Mouse (Mus musculus) liver, adult 2 months (tissue): ENCODE results near the gene Bbx. TPM values are rescaled to one million over a fixed set of nuclear protein-coding genes. Genes with fewer than 3 reads are reported as not detected.

Experiments
- DNase-seq: peaks from one replicate; pipeline ENCODE4 v3.0.0-alpha.2; 2011; ENCODE audit warnings: low read depth, low spot score; ENCODE audit errors: extremely low read depth
- H3K27ac ChIP-seq: fragments of 200-500 bp; replicated peaks from 2 replicates; pipeline ENCODE4 v1.5.1; 2012; ENCODE audit warnings: low read depth, mild to moderate bottlenecking, control low read depth, inconsistent platforms, low read length; ENCODE audit not compliant: insufficient read depth
- H3K27me3 ChIP-seq: fragments of 200-500 bp; 2 replicates; pipeline ENCODE4 v1.6.1; 2012; ENCODE audit warnings: mild to moderate bottlenecking, moderate library complexity, low read length, inconsistent platforms; ENCODE audit not compliant: control insufficient read depth, insufficient read depth
- H3K36me3 ChIP-seq: fragments of 200-500 bp; 2 replicates; pipeline ENCODE4 v1.6.1; 2012; ENCODE audit warnings: low read length, inconsistent platforms; ENCODE audit not compliant: control insufficient read depth, insufficient read depth
- H3K4me1 ChIP-seq: fragments of 200-500 bp; 2 replicates; pipeline ENCODE4 v1.6.1; 2011; ENCODE audit warnings: low read length; ENCODE audit not compliant: control insufficient read depth, insufficient read depth
- H3K4me3 ChIP-seq: fragments of 200-500 bp; 2 replicates; pipeline ENCODE4 v1.5.1; 2011; ENCODE audit warnings: low read depth, mild to moderate bottlenecking, control low read depth, low read length, moderate library complexity; ENCODE audit not compliant: insufficient read depth
- H3K79me2 ChIP-seq: fragments of 200-500 bp; 2 replicates; pipeline ENCODE4 v1.6.1; 2012; ENCODE audit warnings: inconsistent platforms, mild to moderate bottlenecking, low read length, moderate library complexity; ENCODE audit not compliant: control insufficient read depth, insufficient read depth
- H3K9ac ChIP-seq: fragments of 200-500 bp; 2 replicates; pipeline ENCODE4 v1.6.1; 2012; ENCODE audit warnings: low read depth, mild to moderate bottlenecking, control low read depth, inconsistent platforms, low read length
- CTCF ChIP-seq: fragments of 200-500 bp; IDR thresholded peaks from 2 replicates; pipeline ENCODE4 v1.5.1; 2011; ENCODE audit warnings: low read depth, low read length, control low read depth
- POLR2A ChIP-seq: fragments of 200-500 bp; IDR thresholded peaks from 2 replicates; pipeline ENCODE4 v1.6.1; 2011; ENCODE audit warnings: low read length, control low read depth; ENCODE audit not compliant: insufficient read depth; ENCODE audit errors: extremely low read depth
- WGBS: fragments of 180-500 bp; shearing (Covaris S2); methylation state at CpG from one replicate; pipeline ENCODE4 v1.1.7; 2018; 5-methylcytosine and 5-hydroxymethylcytosine counted together
- polyA plus RNA-seq: library from polyadenylated mRNA; depleted of rRNA; stranded (reverse); fragments of >200 nt; gene quantifications from 2 replicates; pipeline ENCODE4 v1.2.3, GENCODE M21; 2012
- total RNA-seq: library from RNA; depleted of rRNA; stranded (reverse); fragments of >200 nt; gene quantifications from 2 replicates; pipeline ENCODE4 v1.2.3, GENCODE M21; 2014

Gene Bbx
- total and polyA plus RNA-seq, 2 experiments, result 2.0 to 9.7 TPM

DNA sequence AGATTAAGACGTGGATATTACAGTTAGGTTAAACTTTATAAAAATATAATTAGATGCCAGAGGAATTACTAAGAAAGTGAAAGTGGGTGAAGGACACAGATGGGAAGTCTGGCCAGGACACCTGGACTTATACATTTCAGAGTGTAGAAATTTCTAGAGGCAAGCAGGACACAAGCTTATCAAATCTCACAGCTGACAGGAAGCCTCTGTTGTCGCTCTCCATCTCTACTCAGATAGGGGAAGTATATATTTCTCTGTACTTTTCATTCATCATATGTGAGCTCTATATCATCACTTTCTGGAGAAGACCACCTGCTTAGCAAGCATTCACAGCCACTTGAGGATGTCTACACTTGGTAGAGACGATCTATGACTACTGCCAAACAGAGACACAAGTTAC is 113.9 kb downstream of the Bbx start:
- Histone ChIP-seq H3K27me3 (no peaks in the 10 kb centered on the region), H3K27ac (no peak overlapping the region), H3K79me2 (peaks cover 3% of the 10 kb centered on the region; the same call in 1 of the 2 replicates), H3K4me1 (no peaks in the 10 kb centered on the region), H3K4me3 (no peak overlapping the region), H3K9ac (no peak overlapping the region), H3K36me3 (no peaks in the 10 kb centered on the region)
- 83% methylated on average over 3 of the region's 3 CpGs for WGBS
- TF ChIP-seq POLR2A (no peak), CTCF (no peak)
- DNase-seq, result no peak

DNA sequence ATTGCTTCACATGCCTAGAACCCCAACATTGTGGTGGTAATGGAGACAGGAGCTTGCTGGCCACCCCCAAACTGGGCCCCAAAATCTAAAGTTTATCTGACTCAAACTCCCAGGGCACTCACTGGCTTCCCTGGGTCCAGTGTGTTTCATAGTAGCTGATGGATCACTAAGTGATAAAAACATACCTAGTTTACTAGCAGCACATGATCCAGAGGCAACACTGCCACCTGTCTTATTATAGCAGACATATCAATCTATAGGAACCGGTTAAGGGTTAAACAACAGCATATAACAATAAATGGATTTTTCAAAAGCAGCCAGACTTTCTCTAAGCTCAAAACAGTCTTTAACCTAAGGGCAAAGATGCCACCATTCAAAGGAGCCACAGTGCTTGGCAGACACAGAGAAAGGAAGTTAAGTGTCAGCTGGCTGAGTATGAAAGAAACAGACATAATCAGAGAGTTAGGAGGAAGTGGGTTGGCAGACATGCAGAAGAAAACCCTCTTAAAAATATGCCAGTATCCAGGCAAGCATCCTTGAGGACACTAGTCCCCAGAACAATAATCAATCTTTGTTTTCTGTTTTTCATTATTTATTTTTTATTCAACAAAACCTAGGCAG is 116.7 kb downstream of the Bbx start:
- no peak for DNase-seq
- 93% methylated on average over 1 of the region's 1 CpGs for WGBS
- Histone ChIP-seq H3K4me1 (no peaks in the 10 kb centered on the region), H3K27ac (no peak overlapping the region), H3K27me3 (no peaks in the 10 kb centered on the region), H3K36me3 (no peaks in the 10 kb centered on the region), H3K9ac (no peak overlapping the region), H3K4me3 (no peak overlapping the region), H3K79me2 (peaks cover 2% of the 10 kb centered on the region; the same call in 1 of the 2 replicates)
- no peak for TF ChIP-seq CTCF
- TF ChIP-seq POLR2A, result no peak

DNA sequence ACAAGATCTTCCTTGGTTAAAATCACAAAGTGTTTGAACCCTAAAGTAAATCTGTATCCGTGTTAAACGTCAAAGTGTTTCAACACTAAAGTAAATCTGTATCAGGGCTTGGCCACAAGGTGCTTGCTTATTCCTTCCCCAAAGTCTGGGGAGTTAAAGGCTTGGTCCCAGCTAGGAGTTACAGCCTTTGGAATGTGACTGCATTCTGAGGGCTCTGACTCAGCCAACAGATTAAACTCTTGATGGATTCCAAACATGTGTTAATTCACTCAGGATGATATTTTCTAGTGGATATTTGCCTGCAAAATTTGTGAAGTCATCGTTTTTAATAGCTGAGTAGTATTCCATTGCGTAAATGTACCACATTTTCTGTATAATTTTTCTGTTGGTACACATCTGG is 120.6 kb downstream of the Bbx start:
- WGBS, result 79% methylated on average over 4 of the region's 4 CpGs

DNA sequence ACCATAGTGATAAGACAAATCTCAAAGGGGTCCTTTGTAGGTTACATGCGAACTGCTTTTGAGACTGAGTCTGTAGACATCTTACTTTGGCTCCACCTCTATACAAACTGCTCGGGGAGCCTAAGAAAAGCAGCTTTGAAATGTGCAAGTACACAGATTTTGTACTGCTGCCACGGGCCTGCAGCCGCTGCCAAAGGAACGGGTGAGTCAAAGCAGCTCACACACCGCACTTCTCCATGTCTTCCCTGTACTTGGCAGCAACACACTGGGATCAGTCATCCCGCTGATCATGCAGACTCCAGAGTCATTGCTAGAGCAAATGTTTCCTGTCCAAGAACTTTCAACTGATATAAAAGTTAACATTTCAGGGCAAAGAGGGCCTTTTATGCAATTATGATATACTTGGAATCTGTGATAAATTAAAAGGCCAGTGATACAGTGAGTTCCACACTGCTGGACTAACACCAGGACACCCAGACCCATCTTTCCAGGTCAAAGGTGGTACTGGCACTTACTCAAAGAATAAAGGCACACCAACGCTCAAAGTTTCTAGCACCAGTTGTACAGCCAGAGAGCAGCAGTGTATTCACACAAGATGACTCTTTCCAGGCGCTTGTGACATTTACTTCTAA is 122.7 kb downstream of the Bbx start:
- DNase-seq, result peak; percentile 83
- WGBS, result 14% methylated on average over 9 of the region's 9 CpGs

More for the DNA sequence above, 120.6 kb downstream of the Bbx start:
- Histone ChIP-seq H3K4me1 (peaks cover 12% of the 10 kb centered on the region; the same call in 1 of the 2 replicates), H3K9ac (no peak overlapping the region), H3K27ac (no peak overlapping the region), H3K79me2 (no peaks in the 10 kb centered on the region), H3K4me3 (no peak overlapping the region), H3K27me3 (no peaks in the 10 kb centered on the region), H3K36me3 (no peaks in the 10 kb centered on the region)
- DNase-seq, result no peak
- no peak for TF ChIP-seq POLR2A
- TF ChIP-seq CTCF, result no peak

DNA sequence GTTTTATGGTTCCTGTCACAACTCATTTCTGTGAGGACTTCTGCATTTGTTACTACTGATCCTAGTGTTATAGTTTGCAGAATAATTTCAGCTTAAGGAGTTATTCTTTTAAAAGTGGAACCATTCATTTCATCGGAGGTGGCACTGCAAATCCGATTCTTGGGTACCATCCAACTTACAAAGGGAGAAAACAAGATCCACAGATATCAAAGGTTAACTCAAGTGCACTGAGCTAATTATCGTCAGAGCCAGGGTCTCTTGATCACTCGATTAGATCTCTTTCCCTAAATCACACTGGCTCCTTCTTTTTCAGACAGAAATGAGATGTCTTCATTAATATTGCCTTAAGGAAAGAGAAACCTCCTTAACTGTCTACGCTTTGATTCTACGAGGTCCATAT is 123.9 kb downstream of the Bbx start:
- no peak overlapping the region for H3K4me3 ChIP-seq
- no peaks in the 10 kb centered on the region for H3K36me3 ChIP-seq
- no peaks in the 10 kb centered on the region for H3K27me3 ChIP-seq
- peaks cover 12% of the 10 kb centered on the region; the same call in 1 of the 2 replicates for H3K4me1 ChIP-seq
- H3K9ac ChIP-seq, result no peak overlapping the region
- no peak for TF ChIP-seq POLR2A
- TF ChIP-seq CTCF, result no peak
- H3K79me2 ChIP-seq, result no peaks in the 10 kb centered on the region
- no peak overlapping the region for H3K27ac ChIP-seq
- 45% methylated on average over 6 of the region's 6 CpGs for WGBS
- peak; percentile 53 for DNase-seq

More for the DNA sequence above, 122.7 kb downstream of the Bbx start:
- Histone ChIP-seq H3K36me3 (no peaks in the 10 kb centered on the region), H3K27ac (0 out of 2 replicates have a peak overlapping the region, but pooled peaks have one; percentile 3), H3K4me1 (peaks cover 12% of the 10 kb centered on the region; the same call in 1 of the 2 replicates), H3K27me3 (no peaks in the 10 kb centered on the region), H3K9ac (no peak overlapping the region), H3K79me2 (no peaks in the 10 kb centered on the region), H3K4me3 (no peak overlapping the region)
- no peak for TF ChIP-seq POLR2A
- no peak for TF ChIP-seq CTCF

DNA sequence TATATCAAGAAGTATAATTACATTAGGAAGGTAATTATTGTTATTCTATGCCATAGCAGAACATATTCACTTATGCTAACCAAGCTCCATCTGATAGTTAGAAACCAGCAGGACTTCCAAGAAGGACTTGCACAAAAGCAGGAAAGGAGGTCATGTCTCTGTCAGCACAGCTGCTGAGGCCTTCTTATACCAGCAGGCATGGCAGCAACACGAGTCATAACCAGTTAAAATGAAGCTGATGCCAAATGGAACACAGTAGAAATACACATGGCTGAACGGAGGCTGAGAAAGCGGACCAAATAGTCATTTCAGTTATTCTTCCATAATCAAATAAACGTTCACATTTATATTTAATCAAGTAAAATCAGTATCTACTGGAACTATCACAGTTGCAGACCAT is 125.0 kb downstream of the Bbx start:
- no peaks in the 10 kb centered on the region for H3K27me3 ChIP-seq
- no peak for DNase-seq
- H3K4me3 ChIP-seq, result no peak overlapping the region
- H3K79me2 ChIP-seq, result no peaks in the 10 kb centered on the region
- no peak for TF ChIP-seq POLR2A
- TF ChIP-seq CTCF, result no peak
- peaks cover 12% of the 10 kb centered on the region; the same call in 1 of the 2 replicates for H3K4me1 ChIP-seq
- H3K36me3 ChIP-seq, result no peaks in the 10 kb centered on the region
- H3K9ac ChIP-seq, result no peak overlapping the region
- no peak overlapping the region for H3K27ac ChIP-seq
- WGBS, result 78% methylated on average over 4 of the region's 4 CpGs
